Comparison of ENCODE assay signal across 24 mouse cellular contexts in the genomic region with DNA sequence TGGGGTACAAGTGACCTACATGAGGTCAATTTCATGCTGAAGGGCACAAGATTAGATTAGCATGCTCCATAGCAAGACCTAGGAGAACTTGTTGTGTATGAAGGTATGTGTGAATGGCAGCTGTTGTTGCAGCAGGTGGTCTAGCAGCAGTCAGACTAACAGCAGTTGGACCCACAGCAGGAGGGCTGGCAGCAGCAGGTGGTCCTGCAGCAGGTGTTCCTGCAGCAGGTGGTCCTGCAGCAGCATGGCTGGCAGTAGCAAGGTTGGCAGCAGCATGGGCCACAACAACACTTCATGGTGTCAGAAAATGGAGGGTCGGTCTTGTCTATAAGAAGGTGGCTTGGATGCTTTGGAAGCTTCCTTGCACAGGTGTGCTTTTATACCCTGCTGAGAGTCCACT. TPM values are rescaled to one million over a fixed set of nuclear protein-coding genes. Genes with fewer than 3 reads are reported as not detected.
"Had no signal": no experiment of that assay in that cellular context is flagged by ENCODE, and none has a peak within 500 bp of the region (broad histone marks: within the 10 kb centered on the region; RNA-seq: fewer than 3 reads in every experiment).

No protein-coding gene starts in this region.

- H3K9ac ChIP-seq: neural tube, embryonic 15.5 days; stomach, embryonic 15.5 days had no signal

- H3K4me1 ChIP-seq: neural tube, embryonic 15.5 days; stomach, embryonic 15.5 days had no signal

- H3K4me2 ChIP-seq: neural tube, embryonic 15.5 days; stomach, embryonic 15.5 days had no signal

- DNase-seq: retina, postnatal 1 day; right cerebral cortex, adult 18-20 months; right cerebral cortex, postnatal 14 days; right cerebral cortex, postnatal 25 days; right cerebral cortex, postnatal 4 days; spleen, adult 18-20 months; thymus, adult 18-20 months; thymus, adult 2 months; thymus, postnatal 14 days; thymus, postnatal 25 days; thymus, postnatal 36 days; thymus, postnatal 4 days had no signal

- H3K9me3 ChIP-seq: neural tube, embryonic 15.5 days; stomach, embryonic 15.5 days had no signal

- H3K4me3 ChIP-seq: neural tube, embryonic 15.5 days; stomach, embryonic 15.5 days had no signal

- H3K27me3 ChIP-seq: neural tube, embryonic 15.5 days; stomach, embryonic 15.5 days had no signal

- H3K36me3 ChIP-seq: neural tube, embryonic 15.5 days; stomach, embryonic 15.5 days had no signal

- H3K27ac ChIP-seq: neural tube, embryonic 15.5 days; stomach, embryonic 15.5 days; stomach, postnatal 0 days had no signal

RNA-seq across cellular contexts. Expression of a gene that starts 13.8 kb away (rescaled TPM):
- total RNA-seq: neutrophil, adult 5-6 weeks had no signal
- polyA plus RNA-seq: neural tube, embryonic 14.5 days; neural tube, embryonic 15.5 days; small intestine, adult 2 months; spleen, adult 2 months; stomach, embryonic 14.5 days; stomach, embryonic 15.5 days; stomach, embryonic 16.5 days; stomach, postnatal 0 days; testis, adult 2 months; thymus, adult 2 months; thymus, postnatal 0 days; urinary bladder, adult 2 months had no signal

RNA-seq across cellular contexts. Expression of a gene that starts 21.6 kb away (rescaled TPM):
- total RNA-seq: neutrophil, adult 5-6 weeks had no signal
- polyA plus RNA-seq: neural tube, embryonic 14.5 days; neural tube, embryonic 15.5 days; small intestine, adult 2 months; spleen, adult 2 months; stomach, embryonic 14.5 days; stomach, embryonic 15.5 days; stomach, embryonic 16.5 days; stomach, postnatal 0 days; testis, adult 2 months; thymus, adult 2 months; thymus, postnatal 0 days; urinary bladder, adult 2 months had no signal

RNA-seq across cellular contexts. Expression of a gene that starts 24.8 kb away (rescaled TPM):
- total RNA-seq: neutrophil, adult 5-6 weeks had no signal
- polyA plus RNA-seq: neural tube, embryonic 14.5 days; neural tube, embryonic 15.5 days; small intestine, adult 2 months; spleen, adult 2 months; stomach, embryonic 14.5 days; stomach, embryonic 15.5 days; stomach, embryonic 16.5 days; stomach, postnatal 0 days; testis, adult 2 months; thymus, adult 2 months; thymus, postnatal 0 days; urinary bladder, adult 2 months had no signal

RNA-seq across cellular contexts. Expression of a gene that starts 26.1 kb away (rescaled TPM):
- total RNA-seq: neutrophil, adult 5-6 weeks had no signal
- polyA plus RNA-seq: neural tube, embryonic 14.5 days; neural tube, embryonic 15.5 days; small intestine, adult 2 months; spleen, adult 2 months; stomach, embryonic 14.5 days; stomach, embryonic 15.5 days; stomach, embryonic 16.5 days; stomach, postnatal 0 days; testis, adult 2 months; thymus, adult 2 months; thymus, postnatal 0 days; urinary bladder, adult 2 months had no signal

RNA-seq across cellular contexts. Expression of a gene that starts 34.4 kb away (rescaled TPM):
- total RNA-seq: neutrophil, adult 5-6 weeks had no signal
- polyA plus RNA-seq: neural tube, embryonic 14.5 days; neural tube, embryonic 15.5 days; small intestine, adult 2 months; spleen, adult 2 months; stomach, embryonic 14.5 days; stomach, embryonic 15.5 days; stomach, embryonic 16.5 days; stomach, postnatal 0 days; testis, adult 2 months; thymus, adult 2 months; thymus, postnatal 0 days had no signal
